Mouse (Mus musculus) neural tube, embryonic 15.5 days (tissue): ENCODE data around the gene Nr1d1. TPM values are rescaled to one million over a fixed set of nuclear protein-coding genes. Genes with fewer than 3 reads are reported as not detected.

Experiments used
- ATAC-seq: fragments of 200-750 bp; cut with Nextera tagmentation; 2 replicates; pipeline ENCODE4 v1.8.0; 2017; ENCODE audit warnings: mild to moderate bottlenecking, moderate TSS enrichment, moderate library complexity; ENCODE audit not compliant: low FRiP score
- H3K27ac ChIP-seq: fragments of 300-500 bp; sonication (generic); replicated peaks from 2 replicates; pipeline ENCODE4 v1.5.1; 2015; ENCODE audit warnings: mild to moderate bottlenecking, inconsistent platforms
- H3K27me3 ChIP-seq: fragments of 300-500 bp; sonication (generic); replicated peaks from 2 replicates; pipeline ENCODE4 v1.6.1; 2015; ENCODE audit warnings: inconsistent platforms
- H3K36me3 ChIP-seq: fragments of 300-500 bp; sonication (generic); 2 replicates; pipeline ENCODE4 v1.6.1; 2015; ENCODE audit warnings: inconsistent platforms
- H3K4me1 ChIP-seq: fragments of 300-500 bp; sonication (generic); 2 replicates; pipeline ENCODE4 v1.6.1; 2015; ENCODE audit warnings: inconsistent platforms
- H3K4me2 ChIP-seq: fragments of 300-500 bp; sonication (generic); 2 replicates; pipeline ENCODE4 v1.6.1; 2015; ENCODE audit warnings: inconsistent platforms, mild to moderate bottlenecking, moderate library complexity
- H3K4me3 ChIP-seq: fragments of 300-500 bp; sonication (generic); replicated peaks from 2 replicates; pipeline ENCODE4 v1.5.1; 2015; ENCODE audit warnings: mild to moderate bottlenecking, inconsistent platforms
- H3K9ac ChIP-seq: fragments of 300-500 bp; sonication (generic); replicated peaks from 2 replicates; pipeline ENCODE4 v1.6.1; 2015; ENCODE audit warnings: mild to moderate bottlenecking, inconsistent platforms
- H3K9me3 ChIP-seq: fragments of 300-500 bp; sonication (generic); replicated peaks from 2 replicates; pipeline ENCODE4 v1.6.1; 2016; ENCODE audit warnings: inconsistent platforms
- WGBS: fragments of 180-500 bp; shearing (Covaris S2); methylation state at CpG from one replicate; pipeline ENCODE4 v1.1.7; 2015; ENCODE audit warnings: mixed read lengths; 5-methylcytosine and 5-hydroxymethylcytosine counted together
- polyA plus RNA-seq: library from polyadenylated mRNA; unstranded; fragments of >200 nt; fragmentation: Nextera tagmentation; extraction: Ambion mirVana; gene quantifications from 2 replicates; pipeline ENCODE4 v1.2.1, GENCODE M21; 2015

Gene Nr1d1
- polyA plus RNA-seq, 1 experiment from 2014 or later, result 4.0 TPM

DNA sequence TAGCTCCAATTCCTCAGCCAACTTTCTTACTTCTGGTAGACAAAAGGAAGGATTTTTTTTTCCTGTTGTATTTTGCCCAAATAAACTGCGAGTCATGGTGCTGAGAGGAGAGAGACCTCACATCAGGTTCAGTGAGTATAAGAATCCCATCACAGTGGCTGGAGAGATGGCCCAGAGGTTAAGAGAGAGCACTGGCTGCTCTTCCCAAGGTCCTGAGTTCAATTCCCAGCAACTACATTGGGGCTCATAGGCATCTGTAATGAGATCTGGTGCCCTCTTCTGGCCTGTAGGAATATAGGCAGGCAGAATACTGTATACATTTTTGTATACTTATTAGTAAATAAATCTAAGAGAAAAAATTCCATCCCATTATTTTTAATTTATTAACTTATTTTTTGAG lies 12.6 kb upstream of the Nr1d1 start:
- WGBS, result 93% methylated on average over 1 of the region's 1 CpGs
- H3K27ac ChIP-seq, result 0 out of 2 replicates have a peak overlapping the region, but pooled peaks have one; percentile 84
- H3K27me3 ChIP-seq, result no peaks in the 10 kb centered on the region
- no peak overlapping the region for H3K4me3 ChIP-seq
- H3K4me2 ChIP-seq, result no peak overlapping the region
- ATAC-seq, result no peak
- H3K9me3 ChIP-seq, result no peaks in the 10 kb centered on the region
- H3K36me3 ChIP-seq, result no peaks in the 10 kb centered on the region
- peaks cover 68% of the 10 kb centered on the region for H3K4me1 ChIP-seq
- H3K9ac ChIP-seq, result no peak overlapping the region

DNA sequence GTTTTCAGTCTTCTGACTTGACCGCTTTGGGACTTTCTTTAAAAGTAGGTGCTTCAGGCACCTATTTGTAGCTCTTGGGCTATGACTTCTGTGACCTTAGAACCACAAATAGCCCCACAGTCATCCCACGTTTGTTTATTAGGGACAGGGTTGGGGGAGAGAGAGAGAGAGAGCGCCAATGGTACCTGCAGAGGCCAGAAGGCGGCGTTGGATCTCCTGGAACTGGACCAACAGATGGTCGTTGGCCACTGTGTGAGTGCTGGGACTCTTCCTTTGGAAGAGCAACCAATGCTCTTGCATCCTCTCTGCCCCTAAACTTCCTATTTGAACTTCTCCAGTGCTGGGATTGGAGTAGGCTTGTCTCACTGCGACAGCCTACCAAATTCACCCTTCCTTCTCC lies 12.1 kb upstream of the Nr1d1 start:
- Histone ChIP-seq H3K4me1 (peaks cover 70% of the 10 kb centered on the region), H3K27me3 (no peaks in the 10 kb centered on the region), H3K9ac (no peak overlapping the region), H3K4me3 (no peak overlapping the region), H3K27ac (peak overlapping the region; percentile 84), H3K9me3 (no peaks in the 10 kb centered on the region), H3K36me3 (no peaks in the 10 kb centered on the region), H3K4me2 (peak overlapping the region; percentile 49; the same call in 1 of the 2 replicates)
- ATAC-seq, result no peak
- 34% methylated on average over 7 of the region's 7 CpGs for WGBS

DNA sequence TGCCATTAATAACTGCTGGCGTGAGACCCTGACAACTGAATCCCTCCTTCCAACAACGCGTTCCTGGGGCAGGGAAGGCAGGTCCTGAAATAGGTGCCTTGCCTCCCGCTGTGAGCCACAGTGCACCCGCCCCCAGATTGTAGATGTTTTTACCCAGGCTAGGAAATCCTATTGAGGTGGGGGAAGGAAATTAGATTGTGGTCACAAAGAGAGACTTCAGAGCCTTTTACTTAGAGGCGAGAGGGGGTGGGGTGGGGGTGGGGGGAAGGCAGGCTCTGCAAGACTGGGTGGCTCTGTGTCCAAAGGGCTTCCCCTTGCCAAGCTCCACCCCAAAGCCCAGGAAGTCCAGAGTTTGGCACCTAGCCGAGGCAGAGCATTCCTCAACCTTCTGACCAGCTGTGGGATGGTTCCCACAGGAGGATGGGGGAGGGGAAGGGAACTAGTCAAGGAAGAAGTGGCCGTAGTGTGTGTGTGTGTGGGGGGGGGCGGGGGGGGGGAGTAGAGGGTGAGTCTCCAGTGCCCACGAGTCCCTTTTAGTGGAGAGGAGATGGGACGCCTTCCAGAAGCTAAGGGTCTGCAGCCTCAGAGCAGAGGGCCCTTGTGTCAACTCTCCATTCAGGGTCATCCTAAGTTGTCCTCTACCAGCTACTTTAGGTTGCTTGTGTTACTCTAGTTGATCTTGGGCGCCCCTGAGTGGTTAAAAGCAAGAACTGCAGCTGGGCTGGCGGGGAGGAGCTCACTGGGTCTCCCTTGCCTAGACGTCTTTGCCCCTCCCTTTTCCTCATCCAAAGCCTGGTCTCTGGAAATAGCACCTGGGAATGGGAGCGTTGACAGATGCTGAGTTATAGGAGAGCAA lies 11.5 kb upstream of the Nr1d1 start:
- Histone ChIP-seq H3K36me3 (no peaks in the 10 kb centered on the region), H3K9ac (no peak overlapping the region), H3K4me2 (peak overlapping the region; percentile 49), H3K27me3 (no peaks in the 10 kb centered on the region), H3K9me3 (no peaks in the 10 kb centered on the region), H3K4me3 (no peak overlapping the region), H3K27ac (peak overlapping the region; percentile 84), H3K4me1 (peaks cover 76% of the 10 kb centered on the region)
- 3% methylated on average over 15 of the region's 15 CpGs for WGBS
- ATAC-seq, result peak; percentile 51

DNA sequence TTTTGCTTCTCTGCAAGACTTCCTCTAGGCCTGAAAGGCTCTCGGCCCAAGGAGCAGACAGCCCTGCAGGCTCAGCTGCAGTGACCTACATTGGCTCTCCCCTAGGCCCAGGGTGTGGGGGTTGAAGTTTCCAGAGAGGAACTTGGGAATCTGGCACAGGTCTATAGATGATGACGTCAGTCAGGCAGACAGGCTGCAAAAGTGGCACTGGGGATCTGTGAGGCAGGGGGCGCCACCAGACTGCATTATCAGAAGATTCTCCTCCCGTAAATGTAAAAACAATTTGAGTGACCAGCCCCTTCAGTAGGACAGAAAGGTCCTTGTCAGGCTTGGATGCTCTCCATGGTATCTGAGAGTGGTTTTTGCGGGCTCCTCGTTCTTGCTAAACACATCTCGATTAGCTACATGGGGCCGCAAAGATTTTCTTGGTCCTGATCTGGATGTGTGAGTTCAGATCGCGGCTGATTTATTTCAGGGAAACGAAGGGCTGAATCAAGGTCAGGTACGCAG lies 10.7 kb upstream of the Nr1d1 start:
- ATAC-seq, result 0 out of 2 replicates have a peak, but pooled peaks have one; percentile 30
- Histone ChIP-seq H3K9ac (no peak overlapping the region), H3K36me3 (no peaks in the 10 kb centered on the region), H3K4me1 (peaks cover 79% of the 10 kb centered on the region), H3K27me3 (no peaks in the 10 kb centered on the region), H3K4me2 (peak overlapping the region; percentile 49), H3K4me3 (no peak overlapping the region), H3K9me3 (no peaks in the 10 kb centered on the region), H3K27ac (peak overlapping the region; percentile 84)
- WGBS, result 13% methylated on average over 12 of the region's 12 CpGs

DNA sequence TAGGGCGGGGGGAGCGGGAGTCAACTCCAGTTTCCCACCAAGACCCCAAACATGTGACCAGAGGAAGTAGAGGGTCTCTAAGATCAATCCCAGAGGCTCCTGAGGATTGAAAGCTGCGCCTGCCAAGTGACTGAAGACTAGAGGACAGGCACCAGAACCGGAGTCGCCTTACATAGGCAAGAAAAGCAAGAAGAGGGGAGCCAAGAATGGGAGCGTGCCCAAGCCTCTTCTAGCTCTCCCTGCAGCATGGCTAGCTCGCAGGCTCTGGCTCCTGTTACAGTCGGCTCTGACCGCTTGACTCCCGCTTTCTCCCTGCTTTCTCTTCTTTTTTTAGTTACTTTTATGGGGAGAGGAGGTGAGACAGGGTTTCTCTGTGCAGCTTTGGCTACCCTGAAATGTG lies 10.1 kb upstream of the Nr1d1 start:
- peak overlapping the region; percentile 84 for H3K27ac ChIP-seq
- ATAC-seq, result no peak
- no peak overlapping the region for H3K9ac ChIP-seq
- H3K4me1 ChIP-seq, result peaks cover 79% of the 10 kb centered on the region
- H3K9me3 ChIP-seq, result no peaks in the 10 kb centered on the region
- no peak overlapping the region for H3K4me3 ChIP-seq
- 73% methylated on average over 10 of the region's 10 CpGs for WGBS
- no peaks in the 10 kb centered on the region for H3K36me3 ChIP-seq
- H3K4me2 ChIP-seq, result peak overlapping the region; percentile 49
- no peaks in the 10 kb centered on the region for H3K27me3 ChIP-seq

DNA sequence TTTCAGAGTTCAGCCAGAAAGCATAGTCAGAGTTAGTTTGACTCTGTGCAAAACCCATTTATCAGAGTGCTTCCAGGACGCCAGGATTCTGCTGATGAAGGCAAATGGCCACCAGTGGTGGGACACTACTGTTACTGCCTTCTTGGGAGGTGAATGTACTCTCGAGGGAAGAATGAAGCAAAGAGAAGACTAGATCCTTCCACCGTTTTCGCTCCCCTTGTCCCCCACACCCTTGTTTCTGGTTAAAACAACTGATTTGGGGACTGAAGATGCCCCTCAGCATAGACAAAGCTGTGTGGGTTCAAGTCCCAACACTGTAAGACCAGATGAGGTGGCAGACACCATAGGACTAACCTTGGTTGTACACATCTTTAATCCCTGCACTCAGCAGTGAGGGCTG lies 9.0 kb upstream of the Nr1d1 start:
- Histone ChIP-seq H3K4me2 (no peak overlapping the region), H3K9me3 (no peaks in the 10 kb centered on the region), H3K27ac (peak overlapping the region; percentile 83; the same call in 1 of the 2 replicates), H3K4me1 (peaks cover 70% of the 10 kb centered on the region), H3K9ac (no peak overlapping the region), H3K36me3 (no peaks in the 10 kb centered on the region), H3K27me3 (no peaks in the 10 kb centered on the region), H3K4me3 (no peak overlapping the region)
- ATAC-seq, result no peak
- 79% methylated on average over 4 of the region's 4 CpGs for WGBS

DNA sequence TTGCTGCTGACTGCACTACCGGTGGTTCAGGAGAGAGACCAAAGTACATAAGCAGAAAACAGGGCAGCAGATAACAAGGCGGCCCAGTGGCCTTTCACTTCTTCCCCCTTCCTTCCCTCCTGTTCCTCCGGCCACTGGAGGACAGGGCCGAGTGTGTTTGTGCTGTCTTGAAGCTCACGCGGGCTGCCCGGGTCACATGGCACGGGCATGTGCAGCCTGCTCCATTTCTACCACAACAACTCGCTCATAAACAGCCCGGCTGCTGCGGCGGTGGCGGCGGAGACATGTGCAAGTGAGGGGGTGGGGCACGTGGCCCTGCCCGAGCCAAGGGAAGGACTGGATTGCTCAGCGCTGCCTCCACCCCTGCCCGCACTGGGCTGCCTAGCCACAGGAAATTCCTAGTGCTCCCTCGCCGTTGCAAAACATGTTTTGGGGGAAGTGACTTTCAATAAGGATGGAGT lies 8.1 kb upstream of the Nr1d1 start:
- H3K9me3 ChIP-seq, result no peaks in the 10 kb centered on the region
- H3K36me3 ChIP-seq, result no peaks in the 10 kb centered on the region
- ATAC-seq, result peak; percentile 30; the same call in 1 of the 2 replicates
- peaks cover 63% of the 10 kb centered on the region for H3K4me1 ChIP-seq
- H3K27me3 ChIP-seq, result no peaks in the 10 kb centered on the region
- peak overlapping the region; percentile 83 for H3K27ac ChIP-seq
- peak overlapping the region; percentile 10 for H3K4me3 ChIP-seq
- 1% methylated on average over 20 of the region's 20 CpGs for WGBS
- H3K9ac ChIP-seq, result peak overlapping the region; percentile 32; the same call in 1 of the 2 replicates
- peak overlapping the region; percentile 49 for H3K4me2 ChIP-seq

DNA sequence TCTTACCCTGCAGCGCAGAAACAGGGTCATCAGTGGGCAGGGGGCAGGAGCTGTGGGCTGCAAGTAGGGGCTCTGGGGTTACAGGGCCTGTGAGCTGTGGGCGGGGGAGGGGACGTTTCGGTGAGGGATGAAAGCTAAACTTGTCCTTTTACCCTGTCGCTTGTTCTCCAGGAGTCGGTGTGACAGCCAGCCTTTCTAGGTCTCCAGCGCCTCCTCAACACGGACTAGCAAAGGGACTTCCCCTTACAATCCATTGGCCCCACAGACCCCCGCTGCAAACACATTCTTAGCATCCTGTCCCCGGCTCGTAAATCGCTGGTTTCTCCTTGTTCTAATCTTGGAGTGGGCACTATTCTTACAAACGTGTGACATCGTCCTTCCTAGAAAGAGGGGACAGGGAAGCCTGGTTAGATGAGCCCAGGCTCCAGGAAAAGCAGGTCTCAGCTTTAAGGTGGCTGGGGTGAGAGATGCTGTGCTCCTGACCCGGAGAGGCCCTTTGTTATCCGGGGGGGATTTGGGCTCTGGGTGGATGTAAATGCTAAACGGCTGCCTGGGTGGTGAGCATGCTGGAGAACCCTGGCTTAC lies 7.6 kb upstream of the Nr1d1 start:
- no peak for ATAC-seq

DNA sequence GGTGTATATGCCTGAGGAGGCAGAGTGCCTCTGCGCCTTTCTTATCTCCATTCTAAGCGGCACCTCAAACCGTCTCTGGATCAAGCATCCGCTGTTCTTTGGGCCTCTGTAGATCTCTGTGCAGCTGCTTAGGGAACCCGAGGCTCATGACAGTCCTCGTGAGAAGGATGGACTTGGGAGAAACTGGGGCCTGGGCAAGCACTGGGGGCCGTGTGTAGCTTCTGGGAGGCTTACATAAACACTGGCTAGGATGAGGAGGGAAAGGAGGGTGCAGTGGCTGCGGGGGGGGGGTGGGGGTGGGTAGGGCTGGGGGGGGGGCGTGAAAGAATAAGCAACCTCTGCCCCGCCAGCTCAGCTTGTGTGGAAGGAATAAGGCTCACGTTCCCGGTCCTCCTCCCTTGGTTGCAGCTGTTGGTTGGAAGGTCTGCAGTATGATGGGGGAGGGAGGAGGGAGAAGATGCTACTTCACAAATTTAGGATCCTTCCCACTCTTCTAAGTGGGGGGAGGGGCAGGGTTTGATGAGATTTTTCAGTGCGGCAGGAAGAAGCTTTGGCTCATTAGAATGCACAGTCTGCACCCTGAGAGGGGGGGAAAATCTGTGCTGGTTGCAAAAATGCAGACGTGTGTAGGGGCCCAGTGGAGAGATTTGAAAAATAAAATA lies 6.8 kb upstream of the Nr1d1 start:
- Histone ChIP-seq H3K36me3 (no peaks in the 10 kb centered on the region), H3K4me1 (peaks cover 58% of the 10 kb centered on the region), H3K4me3 (no peak overlapping the region), H3K27me3 (no peaks in the 10 kb centered on the region), H3K4me2 (peak overlapping the region; percentile 49), H3K9me3 (no peaks in the 10 kb centered on the region), H3K9ac (no peak overlapping the region), H3K27ac (peak overlapping the region; percentile 83)
- 15% methylated on average over 11 of the region's 14 CpGs for WGBS
- no peak for ATAC-seq

More for the DNA sequence above, 7.6 kb upstream of the Nr1d1 start:
- Histone ChIP-seq H3K9ac (0 out of 2 replicates have a peak overlapping the region, but pooled peaks have one; percentile 32), H3K4me2 (peak overlapping the region; percentile 49), H3K36me3 (no peaks in the 10 kb centered on the region), H3K27ac (peak overlapping the region; percentile 83), H3K9me3 (no peaks in the 10 kb centered on the region), H3K4me3 (peak overlapping the region; percentile 10), H3K27me3 (no peaks in the 10 kb centered on the region), H3K4me1 (peaks cover 60% of the 10 kb centered on the region)
- 6% methylated on average over 17 of the region's 17 CpGs for WGBS

DNA sequence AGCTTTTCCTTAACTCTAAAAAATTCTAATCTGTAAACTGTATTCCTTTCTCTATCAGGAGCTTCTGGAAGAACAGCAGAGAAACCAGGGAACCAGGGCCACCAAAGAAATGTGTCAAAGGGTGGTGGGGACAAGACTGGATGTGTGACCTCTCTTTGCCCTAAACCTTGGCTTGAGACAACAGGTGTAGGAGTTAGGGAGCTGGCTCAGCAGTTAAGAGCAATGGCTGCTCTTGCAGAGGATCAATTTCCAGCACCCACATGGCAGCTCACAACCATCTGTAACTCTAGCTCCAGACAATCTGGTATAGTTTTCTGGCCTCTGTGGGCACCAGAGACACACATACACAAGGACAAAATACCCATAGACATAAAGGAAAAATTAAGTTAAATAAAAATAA lies 2.8 kb upstream of the Nr1d1 start:
- ATAC-seq, result no peak
- no peaks in the 10 kb centered on the region for H3K36me3 ChIP-seq
- H3K4me3 ChIP-seq, result no peak overlapping the region
- H3K4me2 ChIP-seq, result no peak overlapping the region
- H3K9me3 ChIP-seq, result no peaks in the 10 kb centered on the region
- H3K27ac ChIP-seq, result peak overlapping the region; percentile 78; the same call in 1 of the 2 replicates
- peaks cover 60% of the 10 kb centered on the region for H3K4me1 ChIP-seq
- H3K27me3 ChIP-seq, result no peaks in the 10 kb centered on the region
- H3K9ac ChIP-seq, result no peak overlapping the region

DNA sequence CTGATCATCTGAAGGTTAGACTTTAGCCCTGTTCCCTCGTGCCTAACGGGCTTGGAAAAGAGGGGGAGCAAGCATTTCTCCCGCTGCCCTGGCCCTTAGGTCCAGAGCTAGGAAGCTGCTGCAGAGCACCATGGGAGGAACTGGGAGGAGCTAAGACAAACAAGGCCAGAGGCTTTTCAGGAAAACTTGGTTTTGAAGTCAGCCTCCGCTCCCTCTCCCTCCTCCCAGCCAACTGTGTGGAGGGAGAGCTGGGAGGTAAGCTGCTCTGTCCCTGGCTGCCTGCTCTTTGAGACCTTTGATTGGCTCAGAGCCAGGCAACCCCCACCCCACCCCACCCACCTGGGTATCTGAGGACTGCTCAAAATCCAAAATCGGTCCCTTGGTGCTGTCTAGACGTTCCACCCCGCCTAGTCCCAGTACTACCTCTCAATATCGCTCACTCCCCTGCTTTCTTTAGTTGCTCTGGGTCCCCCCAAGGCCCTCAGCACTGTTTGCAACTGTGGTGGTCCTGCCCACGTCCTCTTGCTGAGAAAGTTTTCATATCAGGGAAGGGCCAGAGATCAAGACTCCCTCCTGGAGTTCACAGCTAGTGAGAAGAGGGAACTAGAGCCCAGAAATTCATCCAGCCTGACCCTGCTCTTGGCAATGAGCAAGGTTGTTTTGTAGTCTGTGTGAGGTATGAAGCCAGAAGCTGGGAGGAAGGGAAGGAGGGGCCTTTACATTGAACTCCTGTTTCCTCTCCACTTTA lies 1.9 kb upstream of the Nr1d1 start:
- peak overlapping the region; percentile 96; the same call in 1 of the 2 replicates for H3K4me2 ChIP-seq
- WGBS, result 16% methylated on average over 9 of the region's 9 CpGs
- peaks cover 60% of the 10 kb centered on the region for H3K4me1 ChIP-seq

More for the DNA sequence above, 1.9 kb upstream of the Nr1d1 start:
- ATAC-seq, result no peak
- H3K36me3 ChIP-seq, result no peaks in the 10 kb centered on the region
- H3K27ac ChIP-seq, result peak overlapping the region; percentile 78
- no peaks in the 10 kb centered on the region for H3K9me3 ChIP-seq
- no peak overlapping the region for H3K9ac ChIP-seq
- H3K4me3 ChIP-seq, result no peak overlapping the region
- no peaks in the 10 kb centered on the region for H3K27me3 ChIP-seq
